8 mouse cellular contexts compared by ENCODE assay signal in genomic region chr12:28804558-28805481, GRCm38 (mm10). TPM values are rescaled to one million over a fixed set of nuclear protein-coding genes. Genes with fewer than 3 reads are reported as not detected.
DNase-seq lines count a peak whose midpoint lies in the region; ATAC-seq lines count a peak whose summit lies in the region.

No protein-coding gene starts in this region.

- 63% methylated on average over 3 of the region's 3 CpGs for WGBS in intestine, embryonic 15.5 days
- 72% methylated on average over 3 of the region's 3 CpGs for WGBS in midbrain, embryonic 10.5 days

- peak overlapping the region; percentile 11; the same call in 1 of the 2 replicates for H3K27ac ChIP-seq in intestine, embryonic 15.5 days
- peak overlapping the region; percentile 61 for H3K27ac ChIP-seq in midbrain, embryonic 10.5 days (replicated peaks)

- H3K27me3 ChIP-seq in intestine, embryonic 15.5 days (replicated peaks), result no peaks in the 10 kb centered on the region
- no peaks in the 10 kb centered on the region for H3K27me3 ChIP-seq in midbrain, embryonic 10.5 days (ENCODE audit: low read depth, poor library complexity, severe bottlenecking)

- no peak overlapping the region for H3K9ac ChIP-seq in intestine, embryonic 15.5 days

- H3K4me1 ChIP-seq in intestine, embryonic 15.5 days (replicated peaks), result peaks cover 19% of the 10 kb centered on the region
- H3K4me1 ChIP-seq in midbrain, embryonic 10.5 days, result peaks cover 57% of the 10 kb centered on the region

- H3K9me3 ChIP-seq in intestine, embryonic 15.5 days, result no peaks in the 10 kb centered on the region
- no peaks in the 10 kb centered on the region for H3K9me3 ChIP-seq in midbrain, embryonic 10.5 days (replicated peaks)

- H3K36me3 ChIP-seq in intestine, embryonic 15.5 days, result no peaks in the 10 kb centered on the region
- no peaks in the 10 kb centered on the region for H3K36me3 ChIP-seq in midbrain, embryonic 10.5 days

- H3K4me2 ChIP-seq in intestine, embryonic 15.5 days (replicated peaks), result no peak overlapping the region

- no peak overlapping the region for H3K4me3 ChIP-seq in intestine, embryonic 15.5 days (replicated peaks)
- no peak overlapping the region for H3K4me3 ChIP-seq in midbrain, embryonic 10.5 days

- intact Hi-C loops in left cerebral cortex, postnatal 25 days (cut with DNase I), result no loop called here

- DNase-seq in adrenal gland, adult (ENCODE audit: inconsistent age in 2 of 2, low spot score in 1 of 2), result peak; percentile 76 to 79
- DNase-seq in adrenal gland, postnatal 25 days, result no peak
- peak; percentile 57 for DNase-seq in 416B (ENCODE audit: low read depth)
- DNase-seq in midbrain, embryonic 10.5 days (ENCODE audit: low spot score), result no peak
- no peak for DNase-seq in left cerebral cortex, postnatal 25 days (ENCODE audit: low spot score in 2 of 2)
- DNase-seq in urinary bladder, postnatal 25 days (ENCODE audit: low spot score), result no peak

- peak; percentile 91 for ATAC-seq in erythroblast, adult 5-6 weeks (replicated peaks; ENCODE audit: low FRiP score, poor library complexity, severe bottlenecking)
- ATAC-seq in intestine, embryonic 15.5 days, result peak; percentile 94

RNA-seq across cellular contexts. Expression of gene Eipr1, which starts 53.2 kb away (rescaled TPM):
- 17.2 and 18.1 TPM in 2 replicates for total RNA-seq in adrenal gland, postnatal 25 days (2021)
- total RNA-seq in erythroblast, adult 5-6 weeks (2015; ENCODE audit: low replicate concordance), result 15.3 and 41.1 TPM in 2 replicates
- total RNA-seq in erythroblast, adult 5-6 weeks (2017; ENCODE audit: low replicate concordance), result 20.8 and 21.6 TPM in 2 replicates
- polyA plus RNA-seq in intestine, embryonic 15.5 days (2015; fragmentation: Nextera tagmentation; extraction: Ambion mirVana), result 27.3 and 28.6 TPM in 2 replicates
- 45.5 and 48.0 TPM in 2 replicates for polyA plus RNA-seq in midbrain, embryonic 10.5 days (2016; fragmentation: Nextera tagmentation; extraction: Ambion mirVana)
- 10 to 100 TPM; 60.3 to 62.1 TPM for total RNA-seq in left cerebral cortex, postnatal 25 days (2021)

RNA-seq across cellular contexts. Expression of gene Trappc12, which starts 54.5 kb away (rescaled TPM):
- total RNA-seq in adrenal gland, postnatal 25 days (2021), result 38.1 and 48.8 TPM in 2 replicates
- 6.9 and 13.0 TPM in 2 replicates for total RNA-seq in erythroblast, adult 5-6 weeks (2015; ENCODE audit: low replicate concordance)
- total RNA-seq in erythroblast, adult 5-6 weeks (2017; ENCODE audit: low replicate concordance), result 13.1 and 13.7 TPM in 2 replicates
- 34.6 and 34.9 TPM in 2 replicates for polyA plus RNA-seq in intestine, embryonic 15.5 days (2015; fragmentation: Nextera tagmentation; extraction: Ambion mirVana)
- 36.3 and 40.1 TPM in 2 replicates for polyA plus RNA-seq in midbrain, embryonic 10.5 days (2016; fragmentation: Nextera tagmentation; extraction: Ambion mirVana)
- total RNA-seq in left cerebral cortex, postnatal 25 days (2021), result 10 to 100 TPM; 53.8 to 57.7 TPM

Comparison
In these comparisons a context has a peak if more than half of its experiments do, and no peak if none do; other contexts are left out.
1. DNase-seq: peak in adrenal gland, adult (2 of 2) and 416B (single experiment); none in adrenal gland, postnatal 25 days (single experiment), midbrain, embryonic 10.5 days (single experiment), left cerebral cortex, postnatal 25 days (0 of 2) and urinary bladder, postnatal 25 days (single experiment).